Comparison of ENCODE assay signal across 10 mouse cellular contexts in the genomic region with DNA sequence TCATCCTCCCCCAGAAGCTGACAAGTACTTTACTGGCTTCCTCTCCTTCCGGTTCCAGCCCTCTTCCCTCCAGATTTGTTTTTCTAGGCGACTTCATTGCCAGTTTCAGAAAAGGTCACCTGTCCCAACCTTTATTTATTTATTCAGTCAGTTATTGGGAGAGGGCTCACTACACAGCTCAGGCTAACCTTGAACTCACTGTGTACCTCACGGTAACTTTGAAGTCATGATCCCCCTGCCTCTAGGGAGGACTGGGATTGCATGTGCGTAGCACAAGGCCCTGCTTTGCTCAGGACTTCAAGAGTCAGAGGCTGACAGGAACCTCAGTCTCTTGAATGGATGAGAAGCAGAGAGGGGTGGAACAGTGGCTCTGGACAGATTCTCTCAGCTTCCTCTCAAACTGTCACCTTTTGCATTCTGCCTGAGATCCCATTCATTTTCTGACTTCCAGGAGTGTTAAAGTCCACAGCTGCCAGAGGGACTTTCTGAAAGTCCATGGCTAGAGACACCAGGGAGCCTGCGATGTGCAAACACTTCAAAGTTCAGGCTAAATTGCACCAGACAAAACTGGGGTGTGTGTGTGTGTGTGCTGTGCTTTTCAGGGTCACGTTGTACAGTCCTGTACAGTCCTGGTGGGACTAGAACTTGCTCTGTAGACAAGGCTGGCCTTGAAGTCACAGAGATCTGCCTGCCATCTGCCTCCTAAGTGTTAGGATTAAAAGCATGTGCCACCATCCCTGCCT.
"Had no signal": no experiment of that assay in that cellular context is flagged by ENCODE, and none has a peak within 500 bp of the region (broad histone marks: within the 10 kb centered on the region; RNA-seq: fewer than 3 reads in every experiment).

No protein-coding gene starts in this region.

- H3K4me1 ChIP-seq: limb, embryonic 13.5 days; midbrain, embryonic 10.5 days; neural tube, embryonic 15.5 days had no signal

- H3K36me3 ChIP-seq: limb, embryonic 13.5 days; midbrain, embryonic 10.5 days; neural tube, embryonic 15.5 days had no signal

- ATAC-seq: lung, postnatal 0 days had no signal

- H3K9ac ChIP-seq: limb, embryonic 13.5 days; neural tube, embryonic 15.5 days had no signal

- H3K9me3 ChIP-seq: limb, embryonic 13.5 days; midbrain, embryonic 10.5 days; neural tube, embryonic 15.5 days had no signal

- H3K4me2 ChIP-seq: limb, embryonic 13.5 days; neural tube, embryonic 15.5 days had no signal

- H3K27ac ChIP-seq: limb, embryonic 13.5 days; midbrain, embryonic 10.5 days; neural tube, embryonic 15.5 days had no signal

- DNase-seq: lung, adult 2 months; midbrain, embryonic 14.5 days; right cerebral cortex, adult 18-20 months; thymus, adult 18-20 months; thymus, postnatal 14 days had no signal

- H3K27me3 ChIP-seq: neural tube, embryonic 15.5 days had no signal

- H3K4me3 ChIP-seq: limb, embryonic 13.5 days; midbrain, embryonic 10.5 days; myocyte; neural tube, embryonic 15.5 days had no signal
